Mouse (Mus musculus) thymus, postnatal 4 days (tissue): ENCODE measurements around the gene Emc8.

Experiments used
- DNase-seq: peaks from one replicate; pipeline ENCODE4 v3.0.0; 2021

Emc8 gene

DNA sequence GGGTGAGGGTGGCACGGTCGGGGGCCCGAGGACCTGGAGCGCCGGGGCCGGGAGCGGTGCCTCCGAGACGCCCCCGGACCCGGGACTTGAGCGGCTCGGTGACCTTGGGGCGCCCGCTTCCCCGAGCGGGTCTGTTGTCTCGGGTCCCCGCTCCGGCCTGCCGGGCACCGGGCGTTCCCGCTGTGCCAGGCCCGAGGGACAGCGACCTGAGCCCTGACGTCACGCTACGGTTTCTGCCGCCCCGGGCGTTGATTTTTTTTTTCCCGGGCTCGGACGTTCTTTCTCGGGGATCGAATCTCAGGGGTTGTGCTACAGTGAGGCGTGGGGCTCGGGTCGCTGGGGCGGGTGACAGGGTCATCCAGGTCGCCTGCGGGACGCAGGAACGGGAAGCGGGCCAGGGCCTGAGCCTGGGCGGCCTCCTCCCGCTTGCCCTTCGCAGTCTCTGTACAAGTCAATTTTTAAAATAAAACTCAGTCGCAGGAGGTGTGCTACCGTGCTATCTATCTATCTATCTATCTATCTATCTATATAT, at the start of gene Emc8:
TSS of gene Emc8 (minus strand) at position 200 of the 532 bp plus-strand sequence.
- DNase-seq, result no peak

DNA sequence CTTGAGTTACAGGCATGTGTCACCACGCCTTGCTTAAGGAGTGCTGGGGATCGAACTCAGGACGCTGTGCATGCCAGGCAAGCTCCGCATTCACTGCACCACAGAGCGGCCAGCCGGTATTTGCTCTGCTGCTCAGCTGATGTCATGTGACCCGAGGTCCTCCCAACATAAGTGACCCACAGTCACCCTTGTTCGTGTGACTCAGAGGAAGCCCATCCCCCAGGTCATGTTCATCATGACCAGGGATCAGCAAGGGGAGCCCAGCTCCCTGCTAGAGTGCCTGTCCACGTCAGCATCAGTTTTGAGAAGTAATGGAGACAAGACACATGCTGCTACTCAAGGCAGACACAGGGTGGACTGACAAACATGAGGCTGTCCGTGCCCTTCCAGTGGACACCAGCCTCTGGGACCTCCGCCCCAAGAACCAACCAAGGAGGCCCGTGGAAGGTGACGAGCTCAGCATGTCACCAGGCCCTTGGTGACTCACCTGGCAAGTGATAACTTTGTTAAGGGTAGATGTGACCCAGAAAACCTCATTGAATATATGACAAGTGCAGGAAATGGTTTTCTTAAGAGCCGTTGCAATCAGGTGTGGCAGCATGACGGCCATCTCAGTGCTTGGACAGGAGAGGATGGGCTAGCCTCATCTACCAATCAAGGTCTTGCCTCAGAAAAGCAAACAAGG, 47.8 kb upstream of the Emc8 start:
- DNase-seq, result no peak

DNA sequence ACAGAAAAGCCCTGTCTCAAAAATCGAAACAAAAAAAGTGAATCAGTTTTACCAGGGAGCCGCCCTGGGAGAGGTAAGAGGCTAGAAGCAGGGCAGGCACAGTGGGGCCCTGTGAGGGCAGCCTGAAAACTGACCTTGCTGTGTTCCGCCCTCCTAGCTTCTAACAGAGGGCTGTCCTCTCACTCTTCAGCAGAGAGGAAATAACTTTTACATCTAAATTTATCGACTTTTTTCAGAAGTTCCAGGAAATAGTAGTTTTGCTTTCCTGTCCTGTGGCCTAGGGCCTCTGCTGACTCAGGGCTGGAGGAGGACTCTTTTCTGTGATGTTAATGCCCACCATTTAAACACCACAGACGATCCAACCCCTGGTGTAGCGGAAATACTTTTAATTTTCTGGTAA, 46.8 kb upstream of the Emc8 start:
- no peak for DNase-seq

DNA sequence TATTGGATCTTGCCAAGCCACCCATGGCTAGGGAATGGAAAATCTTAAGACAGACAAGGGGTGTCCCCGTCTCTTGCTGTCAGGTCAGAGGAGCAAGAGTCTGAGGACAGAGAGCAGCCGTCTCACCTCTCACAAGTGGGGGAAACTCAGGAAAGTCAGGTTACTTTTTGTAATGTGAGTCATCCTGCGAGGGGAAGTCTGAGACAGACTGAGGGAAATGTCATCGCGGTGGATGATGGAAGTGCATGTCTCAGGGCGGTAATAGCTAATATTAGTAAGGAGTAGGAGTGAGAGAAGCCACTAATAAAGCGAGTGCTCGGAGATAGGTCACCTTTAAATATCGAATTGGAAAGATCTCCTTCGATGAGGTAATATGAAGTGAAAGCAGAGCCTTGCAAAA, 40.8 kb upstream of the Emc8 start:
- no peak for DNase-seq

DNA sequence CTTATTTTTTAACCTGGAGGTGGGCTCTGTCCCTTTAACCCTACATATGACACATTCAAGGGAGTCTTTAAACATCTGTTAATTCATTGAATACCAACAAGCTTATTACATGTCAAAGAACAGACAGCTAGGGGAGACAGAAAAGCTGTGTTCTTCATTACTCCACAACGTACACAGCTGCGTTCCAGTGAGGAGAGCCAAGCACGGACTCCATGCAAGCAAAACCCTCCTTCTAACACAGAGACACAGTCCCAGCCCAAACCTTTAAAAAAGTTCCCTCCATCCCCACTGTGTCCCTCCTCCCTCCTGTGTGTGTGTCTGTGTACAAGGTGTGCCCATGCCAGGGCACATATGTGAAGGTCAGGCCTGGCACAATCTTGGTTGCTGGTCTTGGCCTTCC, 37.8 kb upstream of the Emc8 start:
- no peak for DNase-seq

DNA sequence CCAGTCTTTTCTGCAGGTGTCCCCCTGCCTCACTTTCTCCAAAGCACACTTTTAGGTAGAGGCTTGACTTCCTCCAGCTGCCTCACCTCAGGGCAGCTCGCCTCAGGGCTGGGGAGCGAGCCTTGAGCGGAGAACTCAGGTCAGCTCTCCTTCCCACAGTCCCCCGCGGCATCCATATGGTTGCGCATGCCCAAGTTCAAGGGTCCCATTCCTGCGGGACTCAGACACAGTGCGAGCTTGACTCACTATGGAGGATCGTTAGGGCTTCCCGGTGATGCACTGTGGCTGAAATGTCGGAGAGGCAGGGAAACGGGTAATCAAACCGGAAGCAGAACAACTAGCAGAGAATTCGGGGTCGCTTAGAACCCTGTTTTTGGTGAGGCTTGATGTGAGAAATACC, 36.8 kb upstream of the Emc8 start:
- no peak for DNase-seq

DNA sequence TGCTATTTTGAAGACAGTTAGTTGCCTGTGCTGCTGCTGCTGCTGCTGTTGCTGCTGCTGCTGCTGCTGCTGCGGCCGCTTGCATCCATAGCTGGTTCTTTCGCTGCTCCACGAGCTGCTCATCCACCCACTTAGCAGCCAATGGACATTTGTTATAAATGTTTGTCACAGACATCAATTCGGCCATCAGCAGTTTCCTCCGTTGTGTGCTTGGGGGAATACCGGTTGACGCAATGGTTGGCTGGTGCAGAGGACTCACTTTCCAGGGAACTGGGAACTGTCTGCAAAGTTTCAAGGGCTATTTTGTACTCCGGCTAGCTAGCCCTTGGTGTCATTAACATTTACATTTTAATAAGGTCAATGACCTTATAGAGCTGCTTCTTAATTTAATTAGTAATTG, 35.8 kb upstream of the Emc8 start:
- no peak for DNase-seq

DNA sequence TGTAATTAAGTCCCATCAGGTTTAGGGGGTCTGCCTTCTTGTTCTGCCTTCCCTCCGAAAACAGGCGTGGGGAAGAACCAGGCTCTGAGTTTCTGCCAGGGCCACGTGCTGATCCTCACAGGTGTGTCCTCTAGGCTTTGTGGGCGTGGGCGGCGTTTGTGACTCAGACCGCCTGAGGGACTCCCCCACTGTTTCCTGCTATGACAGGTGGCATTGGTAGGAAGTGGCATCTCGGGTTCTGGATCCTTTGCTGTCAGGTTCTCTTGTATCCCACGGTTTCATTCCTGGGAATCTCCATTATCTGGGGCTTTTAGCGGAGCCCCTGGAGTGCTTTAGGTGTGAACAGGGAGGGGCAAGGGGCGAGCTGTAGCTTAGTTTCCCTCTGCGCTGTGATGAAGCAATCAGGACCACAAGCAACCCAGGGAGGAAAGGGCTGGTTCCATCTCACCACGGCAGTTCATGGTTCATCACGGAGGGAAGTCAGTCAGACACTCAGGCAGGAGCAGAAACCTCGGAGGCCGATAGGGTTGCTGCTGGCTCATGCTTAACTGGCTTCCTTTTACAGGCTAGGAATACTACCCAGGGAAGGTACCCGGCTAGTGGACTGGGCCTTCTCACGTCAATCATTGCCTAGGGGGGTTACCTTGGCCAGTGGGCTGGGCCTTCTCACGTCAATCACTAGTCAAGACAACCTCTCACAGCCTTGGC, 33.5 kb upstream of the Emc8 start:
- peak; percentile 80 for DNase-seq

DNA sequence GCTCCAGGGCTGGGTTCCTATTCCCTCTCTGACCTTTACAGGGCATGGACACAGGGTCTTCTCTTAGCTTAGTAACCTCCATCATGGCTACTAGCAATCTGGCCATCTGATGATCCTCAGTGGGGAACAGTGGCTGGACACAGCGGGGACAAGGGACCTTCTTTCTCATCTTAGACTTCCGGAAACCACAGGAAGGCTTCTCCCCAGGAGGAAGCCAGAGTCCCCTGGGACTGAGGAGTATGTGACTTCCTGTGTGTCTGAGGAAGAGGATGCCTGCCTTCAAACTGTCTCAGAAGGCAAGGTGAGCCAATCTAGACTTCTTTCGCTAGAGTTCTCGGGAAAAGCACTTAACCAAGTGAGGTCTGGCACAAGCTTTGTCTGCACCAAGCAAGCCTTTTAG, 31.7 kb upstream of the Emc8 start:
- no peak for DNase-seq

DNA sequence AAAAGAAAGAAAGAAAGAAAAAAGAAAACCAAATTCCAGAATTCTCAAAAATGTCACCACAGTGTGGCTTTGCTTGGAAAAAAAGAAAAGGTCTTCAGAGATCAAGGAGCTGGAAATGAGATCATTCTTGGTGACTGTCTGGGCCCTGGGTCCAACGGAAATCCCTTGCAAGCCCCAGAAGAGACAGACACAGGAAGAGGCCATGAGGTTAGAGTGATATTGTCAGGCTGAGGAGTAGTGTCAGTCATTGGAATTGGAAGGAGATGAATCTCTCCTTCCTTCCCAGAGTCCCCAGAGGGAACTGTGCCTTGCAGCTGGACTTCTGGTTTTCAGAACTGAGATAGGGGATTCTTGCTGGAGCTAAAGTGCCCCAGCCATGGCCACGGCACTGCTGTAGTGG, 31.2 kb upstream of the Emc8 start:
- DNase-seq, result no peak

DNA sequence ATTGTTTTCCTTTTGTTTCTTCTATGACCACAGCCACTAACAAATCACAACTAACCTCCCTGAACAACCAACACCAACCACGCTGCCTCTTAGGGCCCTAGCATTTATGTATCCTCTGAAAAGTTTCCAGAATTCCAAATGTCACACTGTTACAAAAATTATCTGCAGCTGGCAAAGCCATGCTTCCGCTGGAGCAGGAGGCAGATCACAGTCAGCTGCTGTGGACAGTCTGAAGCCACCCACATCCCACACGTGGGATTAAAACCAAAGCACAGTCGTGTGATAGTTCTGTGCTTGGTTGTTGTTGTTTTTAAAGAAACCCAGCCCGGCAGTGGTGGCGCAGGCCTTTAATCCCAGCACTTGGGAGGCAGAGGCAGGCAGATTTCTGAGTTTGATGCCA, 30.7 kb upstream of the Emc8 start:
- DNase-seq, result no peak

DNA sequence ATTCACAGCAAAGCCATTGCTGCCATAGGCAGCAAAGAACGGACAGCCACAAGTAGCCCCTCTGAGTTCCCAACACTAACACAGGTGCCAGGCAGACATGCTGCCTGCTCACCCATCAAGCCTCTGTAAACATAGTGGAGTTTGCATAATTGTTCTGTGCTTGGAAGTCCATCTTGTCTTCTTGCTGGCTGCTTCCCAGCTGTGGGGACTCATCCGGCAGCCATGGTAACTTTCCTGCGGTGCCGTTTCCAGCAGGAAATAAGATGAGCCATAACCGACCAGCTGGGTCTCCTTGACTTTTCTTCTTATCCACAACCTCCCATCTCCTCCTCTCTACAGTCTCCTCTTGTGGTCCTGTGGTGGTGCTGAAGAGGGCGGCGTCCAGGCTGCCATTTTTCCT, 30.1 kb upstream of the Emc8 start:
- DNase-seq, result no peak

DNA sequence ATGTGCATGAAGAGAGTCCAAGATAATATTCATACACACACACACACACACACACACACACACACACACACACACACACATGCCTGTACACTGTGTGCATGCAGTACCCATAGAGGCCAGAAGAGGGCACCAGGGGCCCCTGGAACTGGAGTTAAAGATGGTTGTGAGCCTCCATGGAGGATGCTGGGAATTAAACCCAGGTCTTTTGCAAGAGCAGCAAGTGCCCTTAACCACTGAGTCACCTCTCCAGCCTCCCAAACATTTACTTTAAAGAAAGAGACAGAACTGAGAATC, 29.6 kb upstream of the Emc8 start:
- peak; percentile 62 for DNase-seq

DNA sequence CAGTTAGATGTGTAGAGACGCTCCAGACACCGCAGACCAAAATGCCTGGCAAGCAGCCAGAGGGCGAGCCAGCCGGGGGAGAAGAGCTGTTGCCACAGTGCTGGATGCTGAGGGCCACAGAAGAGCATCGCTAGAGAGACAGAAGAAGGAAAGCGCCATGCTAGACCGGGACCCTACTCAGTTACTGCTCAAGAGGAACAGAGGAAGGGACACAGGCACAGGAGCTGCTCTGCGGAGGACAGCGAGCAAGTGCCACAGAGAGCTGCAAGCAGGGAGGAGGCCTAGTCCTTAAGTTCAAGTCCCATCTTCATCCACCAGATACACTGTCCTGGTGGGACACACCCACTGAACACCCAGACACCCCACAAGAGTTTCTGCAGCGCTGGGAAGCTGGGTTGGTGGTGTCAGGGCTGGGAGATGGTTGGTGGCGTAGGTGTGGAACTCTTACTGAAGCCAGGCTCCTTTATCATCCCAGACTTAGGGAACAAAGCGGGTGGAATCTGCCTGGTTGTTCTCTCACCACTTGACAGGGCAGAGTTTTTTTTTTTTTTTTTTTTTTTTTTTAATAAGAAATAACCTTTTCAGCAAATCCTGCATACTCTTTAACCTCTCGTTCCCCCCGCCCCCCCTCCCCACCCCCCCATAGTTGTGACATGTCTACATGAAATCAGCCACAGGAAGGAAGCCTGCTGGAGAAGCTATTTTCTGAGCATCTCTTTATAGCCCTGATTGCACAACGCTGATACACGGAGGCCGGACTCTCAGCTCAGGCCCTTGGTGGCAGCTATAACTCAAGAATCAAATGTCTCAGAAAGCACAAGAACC, 29.0 kb upstream of the Emc8 start:
- DNase-seq, result peak; percentile 74

DNA sequence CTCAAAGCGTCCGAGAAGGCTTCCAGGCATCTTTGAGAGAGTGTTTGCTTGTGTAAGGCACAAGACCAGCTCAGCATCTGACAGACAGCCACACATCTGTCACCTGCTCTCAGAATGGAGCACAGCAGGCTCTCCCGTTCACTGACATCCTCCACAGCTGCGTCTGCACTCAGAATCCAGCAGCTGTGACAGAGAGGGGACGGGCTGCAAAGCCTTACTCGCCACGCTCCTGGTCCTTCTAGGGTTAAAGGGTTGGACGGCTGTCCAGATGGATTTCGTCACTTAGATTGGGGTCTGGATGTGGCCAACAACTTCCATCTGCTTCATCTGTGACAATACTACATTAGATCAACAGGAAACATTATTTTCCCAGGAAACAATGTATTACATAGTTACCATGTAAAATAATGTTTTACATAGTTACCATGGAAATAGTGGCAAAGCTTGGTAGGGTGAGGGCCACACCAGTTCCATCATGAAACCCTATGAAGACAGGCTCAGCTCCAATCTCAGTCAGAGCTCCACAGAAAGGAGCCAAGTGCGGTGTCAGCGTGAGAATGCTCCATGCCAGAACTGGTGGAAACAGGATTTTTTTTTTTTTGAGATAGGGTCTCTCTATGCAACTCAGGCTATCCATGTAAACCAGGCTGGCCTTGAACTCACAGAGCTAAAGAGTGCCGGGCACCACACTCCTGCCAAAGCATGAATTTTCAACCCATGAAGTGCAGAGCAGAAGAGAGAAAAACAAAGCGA, 28.2 kb upstream of the Emc8 start:
- DNase-seq, result peak; percentile 67

DNA sequence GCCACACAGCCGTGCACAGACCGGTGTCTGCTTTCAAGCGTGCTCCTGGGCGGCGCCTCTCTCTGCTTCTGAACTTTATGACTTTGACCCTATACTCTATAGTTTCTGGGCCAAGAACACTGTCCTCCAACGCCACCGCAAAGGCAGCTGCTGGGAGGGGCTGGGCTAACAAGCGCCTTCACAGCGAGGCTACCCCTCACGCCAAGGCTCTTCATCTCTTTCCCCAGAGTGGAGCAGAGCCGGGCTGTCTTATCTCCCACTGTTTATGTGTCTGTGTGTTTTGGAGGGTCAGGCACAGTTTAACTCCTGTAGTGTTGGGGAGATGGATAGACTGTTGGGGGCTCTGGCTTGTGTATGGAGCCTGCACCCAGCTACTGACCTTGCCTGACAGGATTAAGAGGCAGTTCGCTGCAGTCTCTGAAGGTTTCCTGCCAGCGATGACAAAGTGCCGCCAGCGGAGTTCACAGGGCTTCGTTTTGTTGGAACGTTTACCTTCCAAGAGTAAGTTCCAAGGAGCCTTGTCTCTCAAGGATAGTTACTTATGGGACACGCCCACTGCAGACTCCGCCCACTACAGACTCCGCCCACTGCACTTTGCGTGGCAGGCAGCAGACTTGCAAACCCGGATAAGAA, 25.6 kb upstream of the Emc8 start:
- peak; percentile 51 for DNase-seq

DNA sequence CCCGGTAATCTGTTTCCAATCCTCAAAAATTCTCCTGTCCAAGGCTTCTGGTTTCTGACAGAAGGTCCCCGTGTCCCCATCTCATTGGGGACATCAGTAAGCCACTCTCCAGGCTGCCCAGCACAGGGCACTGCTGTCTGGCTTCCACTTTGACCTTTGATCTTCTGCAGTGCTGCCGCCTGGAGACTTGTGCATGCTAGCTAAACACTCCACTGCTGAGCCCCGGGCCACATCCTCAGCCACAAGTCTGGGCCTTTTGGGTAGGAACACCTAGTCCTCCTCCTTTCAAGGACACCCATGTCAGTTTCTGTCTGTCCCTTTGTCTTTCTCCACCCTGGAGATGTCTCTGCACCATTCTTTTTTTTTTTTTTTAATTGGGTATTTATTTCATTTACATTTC, 24.6 kb upstream of the Emc8 start:
- no peak for DNase-seq

DNA sequence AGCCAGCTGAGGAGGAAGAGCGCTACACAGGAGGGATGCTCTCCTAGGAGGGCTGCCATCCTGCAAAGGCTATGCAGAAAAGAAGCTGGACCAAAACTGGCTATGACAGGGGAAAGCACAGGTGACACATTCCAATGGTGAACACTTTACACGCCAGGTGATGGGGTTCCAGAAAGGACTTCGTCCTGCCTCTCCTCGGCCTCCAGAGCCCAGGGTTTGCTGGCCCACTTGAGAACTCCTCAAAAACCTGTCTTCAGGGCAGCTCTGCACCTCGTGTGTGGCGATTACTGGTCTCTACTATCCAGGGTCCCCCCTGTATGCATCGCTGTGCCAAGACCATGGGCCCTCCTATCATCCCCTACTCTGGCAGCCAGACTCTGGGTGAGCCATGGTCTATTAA, 20.1 kb upstream of the Emc8 start:
- no peak for DNase-seq

DNA sequence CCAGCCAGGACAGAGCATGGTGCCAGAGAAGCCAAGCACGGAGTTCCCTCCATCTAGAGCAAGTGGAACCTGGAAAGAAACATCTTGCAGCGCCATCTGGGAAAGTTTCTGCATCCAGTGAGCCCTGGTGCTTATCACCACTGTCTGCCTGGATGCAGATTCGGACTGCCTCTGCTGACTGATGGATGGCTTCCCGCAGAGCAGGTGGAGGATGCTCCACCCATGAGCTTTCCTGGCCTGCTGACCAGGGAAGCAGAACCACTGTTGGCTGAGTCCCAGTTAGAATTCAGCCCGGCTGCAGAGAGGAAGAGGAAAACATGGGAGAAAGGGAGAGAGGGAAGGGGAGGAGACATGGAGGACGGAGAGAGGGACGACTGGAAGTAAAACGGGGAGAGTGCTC, 19.4 kb upstream of the Emc8 start:
- no peak for DNase-seq

DNA sequence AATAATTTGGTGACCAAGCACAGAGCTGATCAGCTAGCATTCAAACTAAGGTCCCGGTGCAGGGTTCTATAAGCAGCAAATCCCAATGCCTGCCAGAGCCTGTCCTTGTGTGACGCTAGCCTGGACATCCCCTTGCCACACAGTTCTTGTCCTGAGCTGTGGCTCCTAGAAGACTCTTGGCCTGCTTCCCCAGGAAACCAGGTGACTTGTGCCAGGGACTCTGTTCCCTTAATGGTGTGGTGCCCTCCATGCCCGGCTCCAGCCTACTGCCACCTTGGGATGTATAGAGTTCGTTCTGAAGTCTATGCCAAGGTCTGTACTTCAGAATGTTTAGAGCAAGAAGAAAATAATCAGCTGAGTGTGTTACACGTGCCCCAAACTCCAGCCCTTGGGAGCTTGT, 18.2 kb upstream of the Emc8 start:
- DNase-seq, result no peak

DNA sequence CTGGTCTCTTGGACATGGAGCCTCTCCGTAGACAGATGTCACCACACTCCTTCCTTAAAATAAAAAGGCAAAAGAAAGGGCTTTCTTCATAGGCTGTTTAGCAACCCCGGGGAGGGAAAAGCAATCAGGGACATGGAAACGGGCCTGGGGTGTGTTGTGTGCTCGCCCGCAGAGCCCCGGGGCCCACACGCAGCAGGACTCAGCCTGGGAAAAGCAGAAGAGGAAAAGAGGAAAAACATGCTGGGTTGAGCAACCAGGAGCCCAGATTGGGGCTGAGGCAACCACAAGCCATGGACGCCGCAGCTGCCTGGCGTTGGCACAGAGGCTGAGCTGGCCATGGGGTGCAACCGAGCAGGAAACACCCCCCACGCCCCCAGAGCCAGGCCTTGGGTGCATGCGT, 17.7 kb upstream of the Emc8 start:
- no peak for DNase-seq

DNA sequence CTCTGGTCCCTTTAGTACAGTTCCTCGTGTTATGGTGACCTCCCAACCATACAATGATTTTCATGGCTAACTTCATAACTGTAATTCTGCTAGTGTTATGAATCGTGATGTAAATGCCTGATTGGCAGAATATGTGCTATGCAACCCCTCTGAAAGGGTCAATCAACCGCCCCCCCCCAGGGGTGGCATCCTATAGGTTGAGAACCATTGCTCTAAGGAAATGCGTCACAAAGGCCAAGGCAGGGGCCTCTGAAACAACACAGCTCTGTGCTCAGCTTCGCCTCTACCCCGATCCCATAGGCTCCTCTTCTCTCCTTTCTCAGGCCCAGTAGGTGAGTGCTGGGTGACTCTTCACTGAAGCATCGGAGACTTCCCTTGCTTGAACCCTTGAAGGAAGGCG, 17.2 kb upstream of the Emc8 start:
- no peak for DNase-seq

DNA sequence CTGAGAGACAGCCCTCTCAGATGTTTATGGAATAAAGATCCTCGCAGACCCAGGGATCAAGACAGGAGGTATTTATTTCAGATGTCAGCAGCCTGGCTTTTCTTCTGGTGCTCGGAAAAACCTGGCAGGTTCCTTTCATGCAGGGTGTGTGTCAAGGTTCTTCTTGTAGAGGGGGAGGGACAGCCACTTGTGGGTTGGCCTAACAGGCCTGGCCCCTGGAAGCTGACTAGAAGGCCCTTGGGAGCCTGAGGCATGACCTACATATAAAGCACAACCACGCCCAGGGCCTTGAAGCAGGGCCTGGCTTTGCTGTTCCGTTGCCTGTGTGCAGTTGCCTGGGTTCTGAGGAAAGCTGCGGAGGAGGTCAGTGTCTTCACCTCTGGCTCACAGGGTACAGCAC, 16.7 kb upstream of the Emc8 start:
- no peak for DNase-seq
